ENCODE assay signal across 11 mouse cellular contexts in the genomic region with DNA sequence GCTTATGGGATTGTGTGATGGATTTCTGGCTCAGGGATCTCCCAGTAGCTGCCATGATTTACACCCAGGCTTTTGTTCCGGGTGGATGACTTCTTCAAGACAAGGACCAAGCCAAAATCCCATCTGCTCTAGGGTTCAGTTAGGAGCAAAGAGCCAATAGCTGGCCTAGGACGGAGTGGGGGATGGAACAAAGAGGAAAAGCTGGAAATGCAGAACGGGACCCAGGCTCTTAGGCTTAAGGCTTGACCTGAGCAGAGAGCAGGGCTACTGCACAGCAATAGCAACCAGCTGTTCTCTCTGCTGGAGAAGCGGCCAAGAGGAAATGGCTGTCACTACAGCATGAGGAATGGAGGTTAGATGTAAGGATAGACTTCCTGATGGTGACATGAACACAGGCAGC. TPM values are rescaled to one million over a fixed set of nuclear protein-coding genes. Genes with fewer than 3 reads are reported as not detected.
DNase-seq lines count a peak whose midpoint lies in the region; ATAC-seq lines count a peak whose summit lies in the region.
"Had no signal": no experiment of that assay in that cellular context is flagged by ENCODE, and none has a peak within 500 bp of the region (broad histone marks: within the 10 kb centered on the region; RNA-seq: fewer than 3 reads in every experiment).

No protein-coding gene starts in this region.

- 23% methylated on average over 4 of the region's 4 CpGs for WGBS in lung, embryonic 16.5 days
- WGBS in kidney, embryonic 16.5 days: 25% methylated on average over 4 of the region's 4 CpGs

- no peaks in the 10 kb centered on the region for H3K36me3 ChIP-seq in lung, embryonic 16.5 days (ENCODE audit: control insufficient read depth, insufficient read depth, low read length)
- H3K36me3 ChIP-seq in kidney, embryonic 16.5 days (ENCODE audit: insufficient read depth, low read length): no peaks in the 10 kb centered on the region
- H3K36me3 ChIP-seq: embryonic facial prominence, embryonic 10.5 days had no signal

- peak overlapping the region; percentile 36 for H3K27ac ChIP-seq in lung, embryonic 16.5 days (ENCODE audit: low read length)
- peak overlapping the region; percentile 82 for H3K27ac ChIP-seq in kidney, embryonic 16.5 days (ENCODE audit: low read length)
- H3K27ac ChIP-seq: liver, embryonic 14.5 days had no signal

- peak; percentile 95 for DNase-seq in heart, adult 11 months
- DNase-seq in heart, adult 8-10 months (ENCODE audit: low spot score): no peak
- DNase-seq in lung, adult 18-20 months: no peak
- peak; percentile 33 for DNase-seq in retina, embryonic 14.5 days (ENCODE audit: low spot score)
- DNase-seq in thymus, postnatal 14 days: no peak
- no peak for DNase-seq in thymus, postnatal 0 days (ENCODE audit: low spot score)

- no peak overlapping the region for H3K4me2 ChIP-seq in lung, embryonic 16.5 days (ENCODE audit: low read depth, low read length)
- no peak overlapping the region for H3K4me2 ChIP-seq in kidney, embryonic 16.5 days (replicated peaks; ENCODE audit: low read depth, low read length)

- H3K9ac ChIP-seq in lung, embryonic 16.5 days (ENCODE audit: low read length): no peak overlapping the region
- H3K9ac ChIP-seq in kidney, embryonic 16.5 days (replicated peaks; ENCODE audit: low read length): no peak overlapping the region
- H3K9ac ChIP-seq: liver, embryonic 14.5 days had no signal

- ATAC-seq in lung, embryonic 16.5 days (ENCODE audit: low read depth): peak; percentile 67
- peak; percentile 68 for ATAC-seq in kidney, embryonic 16.5 days (ENCODE audit: low FRiP score, low TSS enrichment)
- ATAC-seq: forebrain, embryonic 16.5 days had no signal

- H3K9me3 ChIP-seq in lung, embryonic 16.5 days (ENCODE audit: control insufficient read depth, low read length): no peaks in the 10 kb centered on the region
- no peaks in the 10 kb centered on the region for H3K9me3 ChIP-seq in kidney, embryonic 16.5 days (ENCODE audit: low read length)
- H3K9me3 ChIP-seq: embryonic facial prominence, embryonic 10.5 days had no signal

- H3K4me3 ChIP-seq in lung, embryonic 16.5 days (ENCODE audit: low read length): no peak overlapping the region
- H3K4me3 ChIP-seq in kidney, embryonic 16.5 days (ENCODE audit: low read length): no peak overlapping the region
- H3K4me3 ChIP-seq: embryonic facial prominence, embryonic 10.5 days had no signal

- peaks cover 24% of the 10 kb centered on the region for H3K4me1 ChIP-seq in lung, embryonic 16.5 days (replicated peaks; ENCODE audit: control insufficient read depth, insufficient read depth, low read length)
- H3K4me1 ChIP-seq in kidney, embryonic 16.5 days (ENCODE audit: insufficient read depth, low read length): peaks cover 39% of the 10 kb centered on the region

- H3K27me3 ChIP-seq in lung, embryonic 16.5 days (ENCODE audit: control insufficient read depth, insufficient read depth, low read depth, low read length): no peaks in the 10 kb centered on the region
- no peaks in the 10 kb centered on the region for H3K27me3 ChIP-seq in kidney, embryonic 16.5 days (ENCODE audit: insufficient read depth, low read length)

RNA-seq across cellular contexts. Expression of gene Cdk18, which starts 14.2 kb away (rescaled TPM):
- 10 to 100 TPM; 16.9 to 21.5 (median 18.3) TPM for total RNA-seq in heart, adult 8-10 months (2022)
- polyA plus RNA-seq in lung, embryonic 16.5 days (2015; fragmentation: Nextera tagmentation; extraction: Ambion mirVana): 8.7 and 9.0 TPM in 2 replicates
- polyA plus RNA-seq in kidney, embryonic 16.5 days (2015; fragmentation: Nextera tagmentation; extraction: Ambion mirVana): 9.0 and 9.3 TPM in 2 replicates
- 1.7 and 1.9 TPM in 2 replicates for polyA plus RNA-seq in thymus, postnatal 0 days (2015; fragmentation: Nextera tagmentation; extraction: Ambion mirVana)

RNA-seq across cellular contexts. Expression of gene Mfsd4a, which starts 57.4 kb away (rescaled TPM):
- 1 to 10 TPM; 4.7 to 9.4 (median 7.7) TPM for total RNA-seq in heart, adult 8-10 months (2022)
- 16.6 and 19.3 TPM in 2 replicates for polyA plus RNA-seq in lung, embryonic 16.5 days (2015; fragmentation: Nextera tagmentation; extraction: Ambion mirVana)
- polyA plus RNA-seq in kidney, embryonic 16.5 days (2015; fragmentation: Nextera tagmentation; extraction: Ambion mirVana): 17.5 and 18.5 TPM in 2 replicates
- polyA plus RNA-seq in thymus, postnatal 0 days (2015; fragmentation: Nextera tagmentation; extraction: Ambion mirVana): 15.0 and 17.1 TPM in 2 replicates

Comparison
In these comparisons a context has a peak if more than half of its experiments do, and no peak if none do; other contexts are left out.
1. DNase-seq: peak in heart, adult 11 months (single experiment) and retina, embryonic 14.5 days (single experiment); none in heart, adult 8-10 months (single experiment), lung, adult 18-20 months (0 of 2), thymus, postnatal 14 days (single experiment) and thymus, postnatal 0 days (single experiment).